Mouse (Mus musculus): ENCODE measurements around the gene Cavin3.
A peak's percentile ranks its signal among the peaks of the same experiment; 100 is the strongest.

Cavin3 gene

GRCm38 (mm10) chr7:105481505-105482411 lies at the start of gene Cavin3:
TSS of gene Cavin3 (minus strand) at chr7:105482300.
- DNase-seq (ENCODE audit: low spot score in 2 of 2), result peak; percentile 39 to 51

GRCm38 (mm10) chr7:105528094-105528493 lies 46.0 kb upstream of the Cavin3 start:
- DNase-seq (ENCODE audit: low spot score in 2 of 2), result no peak

- DNase-seq (ENCODE audit: low spot score in 2 of 2), result no peak
These were observed 45.3 kb upstream of the Cavin3 start for GRCm38 (mm10) chr7:105527306-105527937.

GRCm38 (mm10) chr7:105524222-105524621 lies 42.1 kb upstream of the Cavin3 start:
- no peak for DNase-seq (ENCODE audit: low spot score in 2 of 2)

- no peak for DNase-seq (ENCODE audit: low spot score in 2 of 2)
These were observed 38.1 kb upstream of the Cavin3 start for GRCm38 (mm10) chr7:105520201-105520600.

GRCm38 (mm10) chr7:105519771-105520170 lies 37.7 kb upstream of the Cavin3 start:
- no peak for DNase-seq (ENCODE audit: low spot score in 2 of 2)

- peak; percentile 48 to 64 for DNase-seq (ENCODE audit: low spot score in 2 of 2)
These were observed 37.2 kb upstream of the Cavin3 start for GRCm38 (mm10) chr7:105519336-105519735.

GRCm38 (mm10) chr7:105516669-105517360 lies 34.7 kb upstream of the Cavin3 start:
- DNase-seq (ENCODE audit: low spot score in 2 of 2), result no peak

GRCm38 (mm10) chr7:105515178-105515577 lies 33.1 kb upstream of the Cavin3 start:
- DNase-seq (ENCODE audit: low spot score in 2 of 2), result peak; percentile 57 to 65

- no peak for DNase-seq (ENCODE audit: low spot score in 2 of 2)
These were observed 32.5 kb upstream of the Cavin3 start for GRCm38 (mm10) chr7:105514561-105514960.

- no peak for DNase-seq (ENCODE audit: low spot score in 2 of 2)
These were observed 31.8 kb upstream of the Cavin3 start for GRCm38 (mm10) chr7:105513845-105514291.

- no peak for DNase-seq (ENCODE audit: low spot score in 2 of 2)
These were observed 28.0 kb upstream of the Cavin3 start for GRCm38 (mm10) chr7:105510143-105510542.

- no peak for DNase-seq (ENCODE audit: low spot score in 2 of 2)
These were observed 25.2 kb upstream of the Cavin3 start for GRCm38 (mm10) chr7:105507257-105507656.

- no peak for DNase-seq (ENCODE audit: low spot score in 2 of 2)
These were observed 19.9 kb upstream of the Cavin3 start for GRCm38 (mm10) chr7:105501984-105502383.

GRCm38 (mm10) chr7:105499676-105500075 lies 17.6 kb upstream of the Cavin3 start:
- no peak for DNase-seq (ENCODE audit: low spot score in 2 of 2)

- DNase-seq (ENCODE audit: low spot score in 2 of 2), result no peak
These were observed 16.9 kb upstream of the Cavin3 start for GRCm38 (mm10) chr7:105498854-105499492.

GRCm38 (mm10) chr7:105497881-105498280 lies 15.8 kb upstream of the Cavin3 start:
- DNase-seq (ENCODE audit: low spot score in 2 of 2), result no peak

GRCm38 (mm10) chr7:105487104-105487876 lies 5.2 kb upstream of the Cavin3 start:
- peak; percentile 33 to 56 for DNase-seq (ENCODE audit: low spot score in 2 of 2)

- no peak for DNase-seq (ENCODE audit: low spot score in 2 of 2)
These were observed 2.9 kb upstream of the Cavin3 start for GRCm38 (mm10) chr7:105485029-105485428.

GRCm38 (mm10) chr7:105482426-105482825 lies 326 bp upstream of the Cavin3 start:
- DNase-seq (ENCODE audit: low spot score in 2 of 2), result no peak

Measured in frontal cortex, postnatal 25 days (tissue).